Mouse (Mus musculus) midbrain, postnatal 0 days (tissue): ENCODE measurements around the gene Fam126a. TPM values are rescaled to one million over a fixed set of nuclear protein-coding genes. Genes with fewer than 3 reads are reported as not detected.
A peak's percentile ranks its signal among the peaks of the same experiment; 100 is the strongest.

Experiments
- ATAC-seq: fragments of 200-750 bp; cut with Nextera tagmentation; 2 replicates; pipeline ENCODE4 v1.8.0; 2017; ENCODE audit warnings: moderate number of reproducible peaks, mild to moderate bottlenecking, moderate TSS enrichment, moderate library complexity; ENCODE audit not compliant: low FRiP score
- DNase-seq: peaks from one replicate; pipeline ENCODE4 v3.0.0-alpha.2; 2015; ENCODE audit warnings: low spot score
- H3K27ac ChIP-seq: fragments of 300-500 bp; sonication (generic); 2 replicates; pipeline ENCODE4 v1.5.1; 2014; ENCODE audit warnings: low read depth, mild to moderate bottlenecking, low read length, mixed read lengths
- H3K27me3 ChIP-seq: fragments of 300-500 bp; sonication (generic); 2 replicates; pipeline ENCODE4 v1.6.1; 2014; ENCODE audit warnings: low read length, control low read depth, mixed read lengths; ENCODE audit not compliant: insufficient read depth
- H3K36me3 ChIP-seq: fragments of 300-500 bp; sonication (generic); 2 replicates; pipeline ENCODE4 v1.6.1; 2014; ENCODE audit warnings: low read length, control low read depth, mixed read lengths; ENCODE audit not compliant: insufficient read depth
- H3K4me1 ChIP-seq: fragments of 300-500 bp; sonication (generic); 2 replicates; pipeline ENCODE4 v1.6.1; 2014; ENCODE audit warnings: mild to moderate bottlenecking, control low read depth, antibody characterized with exemption, low read length, mixed read lengths; ENCODE audit not compliant: insufficient read depth
- H3K4me2 ChIP-seq: fragments of 300-500 bp; sonication (generic); 2 replicates; pipeline ENCODE4 v1.6.1; 2014; ENCODE audit warnings: low read depth, mild to moderate bottlenecking, low read length, mixed read lengths; ENCODE audit not compliant: poor library complexity, severe bottlenecking
- H3K4me3 ChIP-seq: fragments of 300-500 bp; sonication (generic); 2 replicates; pipeline ENCODE4 v1.5.1; 2014; ENCODE audit warnings: low read depth, mild to moderate bottlenecking, low read length, moderate library complexity
- H3K9ac ChIP-seq: fragments of 300-500 bp; sonication (generic); replicated peaks from 2 replicates; pipeline ENCODE4 v1.6.1; 2014; ENCODE audit warnings: mild to moderate bottlenecking, low read length, moderate library complexity, mixed read lengths; ENCODE audit not compliant: poor library complexity, severe bottlenecking
- H3K9me3 ChIP-seq: fragments of 300-500 bp; sonication (generic); 2 replicates; pipeline ENCODE4 v1.6.1; 2016; ENCODE audit warnings: low read length, control low read depth
- CTCF ChIP-seq: IDR thresholded peaks from 2 replicates; pipeline ENCODE4 v1.5.1; 2016; ENCODE audit warnings: antibody characterized with exemption, mild to moderate bottlenecking
- WGBS: fragments of 180-500 bp; shearing (Covaris S2); extraction: QIAGEN DNeasy Blood & Tissue Kit; methylation state at CpG from one replicate; pipeline ENCODE4 v1.1.7; 2014; 5-methylcytosine and 5-hydroxymethylcytosine counted together
- polyA plus RNA-seq: library from polyadenylated mRNA; unstranded; fragments of >200 nt; fragmentation: Nextera tagmentation; extraction: Ambion mirVana; gene quantifications from 2 replicates; pipeline ENCODE4 v1.2.1, GENCODE M21; 2015
- total RNA-seq: library from RNA; depleted of rRNA; stranded (reverse); fragments of >200 nt; gene quantifications from 2 replicates; pipeline ENCODE4 v1.2.3, GENCODE M21; 2014

Fam126a gene
- total and polyA plus RNA-seq, 2 experiments from 2014 or later = 19.7 to 23.7 TPM

DNA sequence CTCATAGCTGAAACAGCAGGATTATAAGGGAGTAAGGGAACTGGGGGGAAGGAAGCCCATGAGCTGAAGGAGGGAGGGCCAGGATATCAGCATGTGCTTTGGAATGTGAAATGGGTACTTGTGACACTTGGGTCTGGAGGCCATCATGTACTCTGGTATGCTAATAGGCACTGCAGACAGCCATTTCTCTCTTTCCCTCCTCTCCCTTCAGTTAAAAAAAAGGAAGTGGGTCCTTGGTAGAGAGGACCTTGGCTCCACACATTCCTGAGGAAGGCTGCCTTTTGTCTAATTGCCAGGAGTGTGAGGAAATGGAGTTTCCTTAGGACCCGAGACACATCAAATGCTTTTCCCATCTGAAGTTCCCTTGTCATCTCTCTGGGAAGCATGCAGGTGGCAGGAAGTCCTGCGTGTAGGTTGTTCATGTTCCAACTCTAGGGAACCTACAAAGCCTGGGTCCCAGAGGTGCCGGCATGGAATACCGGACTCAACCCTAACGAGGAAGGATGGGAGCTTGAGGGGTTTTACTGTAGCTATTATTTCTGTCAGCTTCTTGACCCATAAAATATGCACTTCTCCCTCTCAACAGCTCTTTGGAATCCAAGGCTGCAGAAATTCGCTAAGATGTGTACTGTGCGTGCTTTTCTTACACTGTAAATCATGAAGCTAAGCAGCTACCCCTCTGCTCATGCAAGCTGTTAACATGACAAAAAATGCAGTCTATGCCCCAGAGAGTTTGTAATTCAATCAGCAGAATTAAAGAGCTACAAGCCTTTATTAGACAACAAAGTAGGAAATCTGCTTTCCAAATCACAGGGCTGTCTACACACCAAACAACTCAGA is 110.4 kb downstream of the Fam126a start:
- Histone ChIP-seq H3K36me3 (no peaks in the 10 kb centered on the region), H3K4me3 (no peak overlapping the region), H3K27ac (no peak overlapping the region), H3K9ac (no peak overlapping the region), H3K4me2 (no peak overlapping the region), H3K9me3 (no peaks in the 10 kb centered on the region), H3K27me3 (no peaks in the 10 kb centered on the region), H3K4me1 (no peaks in the 10 kb centered on the region)
- no peak for ATAC-seq
- no peak for TF ChIP-seq CTCF
- peak; percentile 31 for DNase-seq
- WGBS = 48% methylated on average over 7 of the region's 7 CpGs

DNA sequence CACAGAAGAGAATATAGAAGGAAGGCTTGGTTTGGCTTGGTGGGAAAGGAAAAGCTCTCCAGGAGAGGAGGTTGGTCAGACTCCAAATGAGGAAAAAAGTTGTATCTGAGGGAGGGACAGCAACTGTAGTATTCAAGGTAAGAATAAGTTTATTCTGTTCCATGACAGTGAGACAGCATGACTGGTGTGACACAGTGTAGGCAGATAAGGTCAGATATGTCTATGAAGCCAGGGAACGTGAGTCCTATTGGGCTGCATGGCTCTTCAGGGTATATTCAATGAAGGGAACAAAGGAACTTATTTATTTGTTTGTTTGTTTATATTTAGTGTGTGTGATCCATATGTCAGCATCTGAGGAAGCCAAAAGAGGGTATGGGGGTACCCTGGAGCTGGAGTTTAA is 113.2 kb downstream of the Fam126a start:
- H3K9ac ChIP-seq = no peak overlapping the region
- H3K9me3 ChIP-seq = no peaks in the 10 kb centered on the region
- DNase-seq (no peak), ATAC-seq (no peak)
- H3K27ac ChIP-seq = no peak overlapping the region
- H3K4me2 ChIP-seq = no peak overlapping the region
- no peak for TF ChIP-seq CTCF
- 92% methylated on average over 1 of the region's 1 CpGs for WGBS
- no peak overlapping the region for H3K4me3 ChIP-seq
- H3K4me1 ChIP-seq = no peaks in the 10 kb centered on the region
- H3K27me3 ChIP-seq = no peaks in the 10 kb centered on the region
- no peaks in the 10 kb centered on the region for H3K36me3 ChIP-seq

GRCm38 (mm10) chr5:23911556-23911955 is 118.9 kb downstream of the Fam126a start:
- Histone ChIP-seq H3K4me2 (no peak overlapping the region), H3K9me3 (no peaks in the 10 kb centered on the region), H3K27me3 (no peaks in the 10 kb centered on the region), H3K4me1 (no peaks in the 10 kb centered on the region), H3K4me3 (no peak overlapping the region), H3K9ac (no peak overlapping the region), H3K27ac (no peak overlapping the region), H3K36me3 (no peaks in the 10 kb centered on the region)
- ATAC-seq (no peak), DNase-seq (no peak)
- 97% methylated on average over 1 of the region's 1 CpGs for WGBS
- TF ChIP-seq CTCF = no peak

DNA sequence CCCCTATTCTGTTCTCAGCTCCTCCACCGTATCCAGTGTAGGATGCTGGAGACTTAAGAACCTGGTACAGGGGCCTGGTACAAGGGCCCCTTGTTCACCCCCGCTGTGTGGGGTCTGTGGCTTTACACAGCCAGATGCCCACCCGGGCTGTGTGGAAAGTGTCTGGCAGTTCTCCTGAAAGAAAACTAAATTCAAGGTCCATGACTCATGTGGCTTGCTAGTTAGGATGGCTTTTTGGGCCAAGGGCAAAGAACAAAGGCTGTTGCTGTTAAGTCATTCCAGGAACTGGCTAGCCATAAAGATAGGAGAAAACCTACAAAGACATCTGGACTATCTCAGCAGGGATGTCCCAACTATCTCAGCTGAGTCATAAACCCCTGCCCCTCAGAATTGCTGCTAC is 121.2 kb downstream of the Fam126a start:
- no peak overlapping the region for H3K4me3 ChIP-seq
- H3K9ac ChIP-seq = no peak overlapping the region
- ATAC-seq = no peak
- H3K4me1 ChIP-seq = no peaks in the 10 kb centered on the region
- H3K4me2 ChIP-seq = no peak overlapping the region
- no peak overlapping the region for H3K27ac ChIP-seq
- WGBS = 91% methylated on average over 3 of the region's 3 CpGs
- no peak for DNase-seq
- no peak for TF ChIP-seq CTCF
- no peaks in the 10 kb centered on the region for H3K27me3 ChIP-seq
- no peaks in the 10 kb centered on the region for H3K36me3 ChIP-seq
- H3K9me3 ChIP-seq = no peaks in the 10 kb centered on the region

DNA sequence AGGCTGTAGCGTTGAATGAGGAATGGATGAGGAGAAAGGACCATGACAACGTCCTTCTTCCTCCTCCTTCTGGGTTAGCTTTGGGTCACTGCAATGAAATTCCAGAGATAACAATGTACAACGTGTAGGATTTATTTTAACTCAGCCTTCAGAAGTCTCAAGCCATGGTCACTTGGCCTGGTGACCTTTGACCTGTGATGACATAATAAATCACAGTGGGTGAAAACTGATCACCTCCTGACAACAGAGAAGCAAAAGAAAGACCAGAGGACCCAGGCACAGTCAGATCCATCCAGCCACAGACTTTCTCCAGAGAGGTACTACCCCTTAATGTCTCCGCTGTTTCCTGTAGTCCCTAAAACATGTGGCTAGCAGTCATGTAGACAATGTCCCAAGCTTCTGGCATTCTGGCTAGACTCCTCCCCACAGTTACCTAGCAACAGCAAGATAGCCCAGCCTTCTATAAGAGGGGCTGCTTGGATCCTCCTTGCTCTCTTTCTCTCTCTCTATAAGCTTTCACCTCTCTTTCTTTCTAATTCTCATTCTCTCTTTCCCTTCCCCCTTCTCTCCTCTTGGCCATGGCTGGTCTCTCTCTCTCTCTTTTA is 121.9 kb downstream of the Fam126a start:
- Histone ChIP-seq H3K9me3 (no peaks in the 10 kb centered on the region), H3K4me1 (no peaks in the 10 kb centered on the region), H3K36me3 (no peaks in the 10 kb centered on the region), H3K4me3 (no peak overlapping the region), H3K4me2 (no peak overlapping the region), H3K27ac (no peak overlapping the region), H3K27me3 (no peaks in the 10 kb centered on the region), H3K9ac (no peak overlapping the region)
- DNase-seq = no peak
- TF ChIP-seq CTCF = no peak
- WGBS = 79% methylated on average over 4 of the region's 4 CpGs
- no peak for ATAC-seq

GRCm38 (mm10) chr5:23902221-23902620 is 128.3 kb downstream of the Fam126a start:
- Histone ChIP-seq H3K4me2 (no peak overlapping the region), H3K9ac (no peak overlapping the region), H3K36me3 (no peaks in the 10 kb centered on the region), H3K4me3 (no peak overlapping the region), H3K4me1 (no peaks in the 10 kb centered on the region), H3K27me3 (no peaks in the 10 kb centered on the region), H3K9me3 (no peaks in the 10 kb centered on the region), H3K27ac (no peak overlapping the region)
- DNase-seq = no peak
- no peak for TF ChIP-seq CTCF
- 82% methylated on average over 2 of the region's 2 CpGs for WGBS
- ATAC-seq = no peak
